Mouse (Mus musculus) lung, postnatal 0 days (tissue): Measurements from ENCODE around the gene Fam229b.

Source experiments
- CTCF ChIP-seq: IDR thresholded peaks from 2 replicates; pipeline ENCODE4 v1.5.1; 2016; ENCODE audit warnings: antibody characterized with exemption, mild to moderate bottlenecking
- EP300 ChIP-seq: IDR thresholded peaks from 2 replicates; pipeline ENCODE4 v1.6.1; 2016; ENCODE audit warnings: antibody characterized with exemption, mild to moderate bottlenecking, control low read depth

DNA sequence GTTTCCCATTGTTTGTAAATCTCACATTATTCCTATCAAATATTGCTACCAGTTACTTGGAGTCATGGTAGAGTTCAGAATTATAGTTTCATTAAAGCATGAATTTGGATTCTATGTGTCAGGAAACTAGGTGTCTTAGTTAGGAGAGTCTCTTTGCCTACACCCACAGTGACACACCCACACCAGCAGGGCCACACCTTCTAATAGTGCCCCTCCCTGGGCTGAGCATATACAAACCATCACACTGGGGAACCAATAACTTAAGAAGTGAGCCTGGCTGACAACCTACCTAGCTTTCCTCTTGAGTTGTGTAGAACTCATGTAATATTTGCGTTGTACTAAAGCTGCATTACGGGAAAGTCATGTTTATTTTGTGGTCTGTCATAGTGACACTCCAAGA lies 7.7 kb upstream of the Fam229b start:
- TF ChIP-seq CTCF (no peak), EP300 (no peak)
